Mouse (Mus musculus): ENCODE measurements around the gene Xpc.

Xpc gene

DNA sequence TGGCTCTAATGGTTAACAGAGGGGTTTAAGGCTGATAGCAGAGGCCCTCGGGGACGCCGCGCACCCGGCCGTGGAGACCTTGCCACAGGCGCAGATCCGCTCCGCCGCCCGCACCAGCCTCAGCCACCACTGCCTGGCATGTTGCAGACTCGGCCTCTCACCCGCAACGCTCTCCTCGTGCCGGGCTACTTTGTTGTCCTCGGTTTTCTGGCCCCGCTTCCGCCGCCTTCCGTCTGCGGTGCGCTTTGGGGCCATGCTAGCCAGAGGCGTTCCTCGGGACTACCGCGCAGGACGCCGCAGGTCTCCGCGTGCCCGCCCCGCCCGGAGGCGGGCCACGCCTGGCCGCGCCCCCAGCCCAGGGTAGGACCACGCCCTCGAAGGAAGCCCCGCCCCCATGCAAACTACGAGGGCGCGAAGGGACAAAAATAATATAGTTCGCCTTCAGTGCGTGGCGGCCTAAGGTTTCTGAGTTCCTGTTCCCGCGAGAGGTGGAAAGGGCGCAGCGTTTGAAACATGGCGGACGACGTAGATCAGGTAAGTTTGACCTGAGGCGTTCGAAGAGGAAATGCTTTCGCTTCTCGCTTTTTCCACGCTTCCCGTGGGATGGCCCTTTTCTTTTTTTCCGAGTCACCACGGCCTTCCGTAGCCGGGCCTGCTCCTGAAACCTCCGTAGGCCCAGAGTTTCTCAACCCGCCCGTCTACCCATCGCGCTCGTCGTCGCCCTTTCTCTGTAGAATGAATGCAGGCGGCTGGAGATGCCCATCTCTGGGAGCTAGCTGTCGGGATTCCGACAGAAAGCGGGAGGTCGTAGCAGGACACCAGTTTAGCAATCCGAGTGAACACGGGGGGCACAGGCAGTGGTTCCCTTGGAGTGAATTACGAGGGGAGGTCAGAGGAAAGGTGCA is at the start of gene Xpc, which contains the start of gene Lsm3:
Xpc (minus strand) TSS at position 344 of the 905 bp plus-strand sequence.
Lsm3 (plus strand) TSS at position 384 of the 905 bp plus-strand sequence.
- in situ Hi-C loops (cut with MboI; ENCODE audit: low sequenced_read_pairs): no loop called here

DNA sequence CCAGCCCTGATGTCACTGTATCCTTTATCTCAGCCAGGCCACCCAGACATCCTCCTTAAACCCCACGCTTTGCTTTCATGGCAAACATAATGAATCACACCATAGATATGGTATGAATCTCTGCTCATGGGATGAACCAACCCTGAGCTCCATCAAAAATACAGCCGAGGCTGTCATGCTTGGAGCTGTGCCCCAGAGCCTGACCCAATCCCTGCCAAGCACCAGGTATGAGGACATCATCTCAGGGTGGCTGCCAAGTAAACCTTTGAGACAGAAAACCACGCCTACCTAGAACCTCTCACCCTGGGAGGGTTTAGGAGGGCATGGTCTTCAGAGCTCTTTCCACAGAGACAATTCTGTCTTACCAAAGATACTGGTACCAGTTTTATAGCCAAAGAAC is 47.3 kb upstream of the Xpc start:
- in situ Hi-C loops (cut with MboI; ENCODE audit: low sequenced_read_pairs): no loop called here

DNA sequence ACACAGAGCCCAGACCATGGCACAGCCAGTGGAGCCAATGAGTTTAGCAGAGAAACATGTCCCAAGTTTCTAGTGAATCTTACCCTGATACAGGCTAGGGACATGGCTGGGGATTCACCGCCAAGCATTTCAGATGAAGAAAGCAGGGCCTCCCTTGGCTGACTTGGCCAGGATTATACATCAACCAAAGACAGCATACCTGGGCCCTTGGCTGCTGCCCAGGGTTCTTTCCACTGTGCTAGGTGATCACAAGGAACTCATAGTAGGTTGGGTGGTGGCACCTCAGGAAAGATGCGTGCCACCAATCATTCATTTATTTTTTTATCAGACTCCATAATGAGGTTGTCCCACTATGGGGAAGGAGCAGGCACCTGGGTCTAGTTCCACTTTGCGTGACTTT is 44.5 kb upstream of the Xpc start:
- in situ Hi-C loops (cut with MboI; ENCODE audit: low sequenced_read_pairs): no loop called here

DNA sequence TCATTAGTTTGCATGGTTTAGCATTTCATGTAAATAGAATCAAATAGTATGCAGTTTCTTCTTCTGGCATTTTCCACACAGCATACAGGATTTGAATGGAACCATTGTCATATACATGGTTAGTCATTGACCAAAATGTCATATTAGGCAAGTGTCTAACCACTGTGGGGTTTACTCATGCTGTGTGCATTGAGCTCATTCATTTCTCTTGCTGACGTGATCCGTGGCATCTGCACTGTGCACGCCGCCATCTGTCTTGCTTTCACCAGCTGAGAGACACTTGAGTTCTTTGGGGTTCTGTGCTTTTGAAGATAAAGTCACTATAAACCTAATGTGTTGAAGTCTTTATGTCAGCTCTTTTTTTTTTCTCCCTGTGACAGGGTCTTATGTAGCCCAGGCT is 43.7 kb upstream of the Xpc start:
- in situ Hi-C loops (cut with MboI; ENCODE audit: low sequenced_read_pairs): no loop called here

DNA sequence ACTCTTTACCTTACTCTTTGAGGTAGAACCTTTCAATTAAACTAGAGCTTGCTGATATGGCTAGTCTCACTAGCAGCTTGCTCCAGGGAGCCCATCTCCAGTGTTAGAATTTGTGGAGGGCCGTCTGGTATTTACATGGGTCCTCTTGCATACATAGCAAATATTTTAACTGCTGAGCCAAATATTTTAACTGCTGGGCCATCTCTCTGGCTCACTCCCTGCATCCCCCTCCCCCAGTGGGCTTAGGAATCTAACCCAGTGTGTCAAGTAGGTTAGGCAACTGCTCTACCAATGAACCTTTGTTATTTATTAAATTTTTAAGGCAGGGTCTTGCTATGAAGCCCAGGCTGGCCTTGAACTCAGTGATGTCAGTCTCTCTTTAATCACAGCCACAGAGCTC is 42.9 kb upstream of the Xpc start:
- in situ Hi-C loops (cut with MboI; ENCODE audit: low sequenced_read_pairs): no loop called here

DNA sequence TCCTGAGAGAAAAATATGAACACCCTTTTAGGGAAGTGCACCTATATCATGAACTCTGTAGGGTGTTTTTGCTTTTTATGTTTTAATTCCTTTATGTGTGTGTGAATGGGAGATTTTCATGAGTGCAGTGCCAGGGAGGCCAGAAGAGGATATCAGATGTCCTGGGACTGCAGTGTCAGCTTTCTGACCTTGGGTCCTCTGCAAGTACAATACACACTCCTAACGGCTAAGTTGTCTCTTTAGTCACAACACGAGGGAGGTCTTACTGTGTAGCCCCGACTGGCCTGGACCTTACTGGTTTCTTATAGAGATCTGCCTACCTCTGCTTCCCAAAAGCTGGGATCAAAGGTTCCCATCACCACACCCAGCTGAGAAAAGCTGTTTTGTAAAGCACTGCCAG is 37.0 kb upstream of the Xpc start:
- in situ Hi-C loops (cut with MboI; ENCODE audit: low sequenced_read_pairs): no loop called here

DNA sequence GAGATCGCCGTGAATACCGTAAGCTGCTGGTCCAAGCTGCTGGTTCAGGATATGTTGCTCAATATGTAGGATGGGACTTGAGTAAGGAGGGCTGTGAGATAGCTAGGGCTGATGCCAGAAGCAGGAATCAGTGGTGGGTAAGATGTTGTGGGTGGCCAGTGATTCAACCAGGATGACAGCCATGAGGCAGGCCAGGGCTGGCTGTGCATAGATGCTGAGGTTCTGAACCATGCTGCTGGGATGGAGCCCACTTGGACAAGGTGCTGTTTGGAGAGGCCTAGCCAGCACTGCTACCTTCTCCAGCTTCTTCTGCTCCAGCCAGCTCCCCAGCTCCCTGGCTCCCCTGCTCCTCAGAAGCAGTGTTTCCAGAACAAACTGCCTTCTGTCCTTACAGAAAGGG is 36.0 kb upstream of the Xpc start:
- in situ Hi-C loops (cut with MboI; ENCODE audit: low sequenced_read_pairs): no loop called here

DNA sequence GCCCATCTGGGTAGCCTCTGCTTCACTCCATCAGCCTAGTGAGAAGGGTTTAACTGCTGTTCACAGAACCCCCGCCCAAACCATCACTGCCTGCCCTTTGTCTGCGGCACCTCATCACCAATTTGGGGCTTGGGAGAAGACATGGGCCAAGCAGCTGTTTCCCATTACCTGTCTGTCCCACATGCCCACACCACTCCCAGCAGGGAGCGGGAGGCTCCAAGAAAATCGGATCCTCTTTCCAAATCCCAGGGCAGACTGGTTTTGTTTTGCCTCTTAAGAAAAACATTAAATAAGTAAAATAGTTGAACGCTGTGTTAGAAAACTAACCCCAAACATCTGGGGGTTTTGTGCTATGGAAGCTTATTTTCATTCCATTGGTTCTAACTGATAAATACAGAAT is 33.9 kb upstream of the Xpc start:
- in situ Hi-C loops (cut with MboI; ENCODE audit: low sequenced_read_pairs): no loop called here

DNA sequence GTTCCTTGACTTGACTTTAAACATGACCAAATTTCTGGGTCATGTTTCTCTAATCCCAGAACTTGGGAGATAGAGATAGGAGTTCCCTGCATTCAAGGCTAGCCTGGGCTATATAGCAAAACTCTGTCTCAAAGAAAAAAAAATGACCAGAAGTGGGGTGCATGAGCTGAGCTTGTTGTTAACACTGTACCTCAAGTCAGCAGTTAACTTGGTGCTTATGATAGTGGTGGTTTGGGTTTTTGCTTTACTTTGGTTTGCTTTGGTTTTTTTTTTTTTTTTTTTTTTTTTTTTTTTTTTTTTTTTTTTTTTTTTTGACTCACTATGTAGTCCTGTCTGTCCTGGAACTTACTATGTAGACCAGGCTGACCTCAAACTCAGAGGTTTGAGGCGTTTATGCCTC is 31.6 kb upstream of the Xpc start:
- in situ Hi-C loops (cut with MboI; ENCODE audit: low sequenced_read_pairs): no loop called here

DNA sequence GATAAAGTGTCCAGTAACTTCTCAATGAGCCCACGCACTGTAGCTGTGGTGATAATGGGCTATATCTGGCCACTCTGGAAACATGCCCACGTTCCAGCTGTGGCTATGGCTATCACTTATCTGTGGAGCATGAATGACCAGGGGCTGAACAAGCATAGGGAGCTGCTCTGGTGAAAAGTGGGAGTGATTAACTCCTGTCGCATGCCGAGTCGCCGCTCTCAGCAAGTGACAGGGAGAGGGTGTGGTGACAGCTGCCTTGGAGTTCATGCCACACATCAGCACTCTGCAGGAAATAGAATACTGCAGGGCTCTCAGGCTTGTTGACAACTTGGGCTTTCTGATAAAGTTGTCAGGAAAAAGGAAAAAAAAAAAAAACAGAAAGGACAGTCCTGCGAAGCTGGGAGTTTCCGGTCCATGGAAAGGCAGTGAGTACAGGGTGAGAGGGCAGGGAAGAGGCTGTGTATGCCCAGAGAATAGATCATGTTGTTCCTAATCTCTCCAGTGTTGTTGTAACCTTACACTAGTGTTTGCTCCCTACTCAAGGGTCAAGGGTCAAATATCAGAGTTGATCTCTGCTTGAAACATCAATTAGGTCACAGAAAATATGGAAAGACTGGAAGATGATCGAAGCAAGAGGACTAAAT is 30.7 kb upstream of the Xpc start:
- in situ Hi-C loops (cut with MboI; ENCODE audit: low sequenced_read_pairs): no loop called here

DNA sequence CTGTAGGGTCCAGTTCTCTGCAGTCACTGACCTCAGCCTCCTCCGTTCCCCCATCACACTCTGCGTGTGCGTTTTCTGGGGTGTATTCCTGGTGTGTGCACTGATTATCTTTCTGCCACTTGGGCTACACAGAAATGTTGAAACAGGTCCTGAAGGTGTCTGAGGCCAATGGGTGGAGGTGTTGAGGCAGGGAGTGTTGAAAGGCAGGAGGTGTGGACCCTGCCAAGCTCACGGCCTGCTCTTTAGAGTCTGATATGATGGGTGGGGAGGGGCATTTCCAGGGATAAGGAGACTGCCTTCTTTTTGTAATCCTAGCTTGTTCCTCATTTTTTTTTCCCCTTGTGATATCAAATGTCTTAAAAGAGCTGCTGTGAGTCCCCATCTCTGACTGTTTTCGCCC is 27.4 kb upstream of the Xpc start:
- in situ Hi-C loops (cut with MboI; ENCODE audit: low sequenced_read_pairs): no loop called here

DNA sequence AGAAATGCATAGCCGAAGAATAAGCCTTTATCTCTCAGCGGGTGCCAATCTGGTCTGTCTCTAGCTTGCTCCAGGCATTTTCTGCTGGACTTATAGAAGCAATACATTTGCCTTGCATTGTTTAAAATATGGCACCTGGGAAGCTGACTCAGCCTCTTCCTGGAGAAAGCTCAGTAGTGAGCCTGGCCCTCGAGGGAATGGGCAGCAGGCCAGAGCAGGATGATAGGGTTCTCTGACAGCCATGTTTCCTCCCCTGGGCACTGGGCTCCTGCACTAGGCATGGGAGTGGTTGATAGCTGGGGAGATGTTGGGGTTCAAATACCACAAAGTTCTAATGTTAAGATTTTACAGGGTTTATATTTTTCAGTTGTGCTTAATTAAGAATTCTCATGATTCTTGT is 25.6 kb upstream of the Xpc start:
- in situ Hi-C loops (cut with MboI; ENCODE audit: low sequenced_read_pairs): no loop called here

DNA sequence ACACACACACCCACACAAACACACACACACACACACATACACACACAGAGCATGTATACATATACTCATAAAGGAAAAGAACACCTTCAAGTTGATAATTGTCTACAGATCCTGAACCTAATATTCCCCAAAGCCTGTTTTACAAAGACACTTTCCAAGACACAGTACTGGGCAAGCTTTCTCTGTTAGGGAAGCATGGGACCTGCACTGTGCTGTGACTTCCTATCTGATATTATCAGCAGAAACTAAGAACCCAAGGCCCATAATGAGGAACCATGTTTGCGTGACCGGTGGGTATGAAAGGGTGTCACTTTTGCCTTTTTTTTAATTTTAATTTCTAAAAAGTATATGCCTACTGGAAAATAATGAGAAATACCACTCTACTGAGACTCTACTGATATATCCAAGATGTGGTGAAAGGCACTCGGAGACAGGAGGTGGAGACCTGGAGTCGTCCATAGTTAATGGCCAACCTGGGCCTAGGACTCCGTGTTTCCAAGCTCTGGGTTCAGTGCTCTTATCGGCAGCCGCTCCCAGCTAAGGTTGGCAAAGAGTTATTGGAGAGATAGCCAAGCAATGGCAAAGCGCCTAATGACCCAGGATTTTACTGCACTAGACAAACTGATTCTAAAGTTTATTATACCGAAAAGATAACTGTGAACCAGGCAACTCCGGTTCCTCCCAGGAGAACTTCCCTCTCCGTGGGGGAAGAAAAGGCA is 20.5 kb upstream of the Xpc start:
- in situ Hi-C loops (cut with MboI; ENCODE audit: low sequenced_read_pairs): no loop called here

DNA sequence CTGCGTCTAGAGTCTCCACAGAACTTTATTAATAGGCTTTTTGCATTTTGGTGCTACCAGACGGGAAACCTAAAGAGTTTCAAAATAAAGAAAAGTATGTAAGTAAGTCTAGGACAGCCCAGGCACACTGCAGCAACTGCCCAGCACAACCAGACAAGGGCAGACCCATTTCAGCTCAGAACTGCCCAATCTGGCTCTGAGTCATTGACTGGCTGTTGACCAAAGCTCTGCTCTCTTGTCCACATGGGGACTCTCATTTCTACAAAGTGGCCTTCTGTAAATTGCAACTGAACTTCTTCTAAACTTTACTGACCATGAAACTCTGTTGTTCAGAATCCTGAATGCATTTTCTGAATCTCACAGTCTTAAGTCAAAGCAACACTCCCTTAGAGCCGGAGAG is 19.5 kb upstream of the Xpc start:
- in situ Hi-C loops (cut with MboI; ENCODE audit: low sequenced_read_pairs): no loop called here

DNA sequence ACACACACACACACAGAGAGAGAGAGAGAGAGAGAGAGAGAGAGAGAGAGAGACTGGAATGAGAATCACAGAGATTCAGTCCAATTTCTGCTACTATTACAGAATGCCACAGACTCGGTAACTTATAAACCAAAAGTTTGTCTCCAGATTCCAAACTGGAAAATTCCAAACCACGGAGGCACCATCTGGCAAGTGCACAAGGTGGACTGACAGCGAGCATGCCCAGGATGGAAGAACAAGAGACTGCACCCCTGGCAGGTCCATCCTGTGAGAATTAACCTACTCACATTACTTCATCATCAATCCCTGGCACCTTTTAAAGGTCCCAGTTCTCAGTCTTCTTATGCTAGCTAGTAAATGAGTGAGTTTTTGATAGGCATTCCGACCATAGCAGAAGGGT is 18.6 kb upstream of the Xpc start:
- in situ Hi-C loops (cut with MboI; ENCODE audit: low sequenced_read_pairs): no loop called here

DNA sequence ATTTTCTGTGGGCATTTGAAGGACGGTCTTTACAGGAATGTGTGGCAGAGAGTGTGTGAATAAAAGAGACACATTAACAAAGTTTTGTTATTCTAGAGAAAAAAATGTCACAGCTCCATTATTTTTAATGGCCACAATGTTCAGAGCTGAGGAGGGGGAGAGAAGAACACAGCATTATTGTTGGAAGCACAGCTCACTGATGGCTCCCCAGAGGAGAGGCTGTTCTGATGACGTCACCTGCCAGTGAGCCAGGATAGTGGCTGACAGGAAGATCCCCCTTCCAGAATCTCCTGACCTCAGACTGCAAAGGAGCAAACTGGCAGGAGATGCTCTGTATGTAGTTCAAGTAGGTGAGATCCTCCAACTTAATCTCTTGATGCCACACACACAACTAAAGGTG is 18.1 kb upstream of the Xpc start:
- in situ Hi-C loops (cut with MboI; ENCODE audit: low sequenced_read_pairs): no loop called here

DNA sequence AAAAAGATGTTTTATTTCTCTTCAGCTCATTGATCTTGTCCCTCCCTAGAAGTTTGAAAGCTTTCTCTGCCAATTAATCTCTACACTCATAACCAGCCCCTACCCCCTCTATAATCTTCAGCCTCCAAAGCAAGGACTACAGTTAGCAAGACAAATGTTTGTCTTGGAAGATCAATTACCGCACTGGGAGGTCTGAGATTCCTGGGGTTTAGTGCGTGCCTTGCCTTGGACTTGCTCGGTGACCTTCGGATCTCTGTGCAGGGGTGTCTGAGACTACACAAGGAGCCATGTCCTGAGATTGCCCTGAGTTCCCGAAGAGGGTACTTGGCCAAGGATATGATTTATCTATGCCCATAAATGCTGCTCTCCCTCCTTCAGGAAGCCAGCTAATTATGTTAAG is 17.7 kb upstream of the Xpc start:
- in situ Hi-C loops (cut with MboI; ENCODE audit: low sequenced_read_pairs): no loop called here

DNA sequence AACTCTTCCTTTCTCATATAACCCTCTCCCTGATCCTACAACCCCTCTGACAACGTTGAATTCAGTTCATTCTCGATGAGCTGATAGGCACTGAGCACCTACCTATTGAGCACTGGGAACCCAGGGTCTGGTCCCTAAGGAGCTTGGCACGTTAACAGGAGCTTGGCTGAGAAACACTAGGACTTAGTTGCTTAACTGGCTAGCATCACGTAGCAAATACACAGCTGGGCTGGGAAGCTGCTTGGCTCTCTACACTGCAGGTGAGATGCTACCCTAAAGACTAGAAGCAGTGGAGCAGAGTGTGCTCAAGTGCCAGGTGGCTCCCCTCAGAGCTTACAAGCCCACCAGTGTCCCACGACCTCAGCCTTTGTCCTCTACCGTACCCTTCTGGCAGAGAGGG is 17.0 kb upstream of the Xpc start:
- in situ Hi-C loops (cut with MboI; ENCODE audit: low sequenced_read_pairs): no loop called here

DNA sequence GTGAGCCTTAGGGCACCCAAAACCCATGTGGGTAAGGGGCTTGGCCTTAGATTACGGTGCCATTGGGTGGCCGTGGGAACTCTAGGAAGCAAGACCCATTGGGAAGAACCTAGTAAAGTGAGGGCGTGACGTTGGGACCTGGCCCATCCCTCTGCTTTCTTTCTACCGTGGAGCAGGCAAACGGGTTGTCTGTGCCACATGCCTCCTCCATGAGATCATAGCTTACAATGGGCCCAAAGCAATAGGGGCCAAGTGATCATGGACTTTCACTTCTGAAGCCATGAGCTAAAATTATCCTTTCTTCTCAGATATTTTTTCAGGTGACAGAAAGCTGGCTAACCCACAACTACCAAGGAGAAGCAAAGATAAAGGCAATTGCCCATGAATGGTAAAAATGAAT is 15.6 kb upstream of the Xpc start:
- in situ Hi-C loops (cut with MboI; ENCODE audit: low sequenced_read_pairs): no loop called here

DNA sequence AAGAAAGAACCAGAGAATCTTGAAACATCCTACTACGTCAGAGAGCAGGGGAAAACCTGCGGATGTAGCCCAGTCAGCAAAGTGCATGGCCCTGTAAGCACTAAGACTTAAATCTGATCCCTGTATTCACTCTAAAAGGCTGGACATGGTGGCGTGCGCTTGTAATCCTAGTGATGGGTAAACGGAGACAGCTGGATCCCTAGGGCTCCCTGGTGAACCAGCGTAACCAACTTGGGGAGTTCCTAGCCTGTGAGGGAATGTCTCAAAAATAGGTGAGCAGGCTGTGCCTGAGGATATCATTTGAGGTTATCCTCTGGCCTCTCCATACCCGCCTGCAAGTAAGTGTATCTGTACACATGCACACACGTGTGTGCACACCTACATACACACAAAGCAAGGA is 15.0 kb upstream of the Xpc start:
- in situ Hi-C loops (cut with MboI; ENCODE audit: low sequenced_read_pairs): no loop called here

DNA sequence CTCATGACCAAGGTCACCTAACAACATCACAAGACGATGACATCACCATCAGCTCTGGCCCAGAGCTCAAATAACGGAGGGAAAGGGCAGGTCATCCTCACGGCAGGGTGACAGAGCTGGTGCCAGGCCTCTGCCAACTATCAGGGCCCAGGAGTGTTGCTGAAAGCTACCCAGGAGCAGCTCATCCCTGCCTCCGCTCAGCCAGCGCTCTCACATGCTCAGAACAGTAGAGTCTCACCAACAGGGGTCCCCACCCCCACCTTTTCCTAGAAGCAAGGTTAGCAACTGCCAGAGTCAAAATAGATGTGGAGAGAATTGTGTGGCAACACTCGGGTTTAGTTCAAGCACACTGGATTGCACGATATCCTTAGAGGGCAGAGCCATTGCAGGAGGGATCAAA is 12.6 kb upstream of the Xpc start:
- in situ Hi-C loops (cut with MboI; ENCODE audit: low sequenced_read_pairs): no loop called here

Data from CH12F3 (cell line).